Mouse (Mus musculus): ENCODE results near the gene Crtac1. TPM values are rescaled to one million over a fixed set of nuclear protein-coding genes. Genes with fewer than 3 reads are reported as not detected.

Crtac1 gene
- total and polyA plus RNA-seq, 3 experiments = not detected

GRCm38 (mm10) chr19:42272003-42272963, 159.3 kb downstream of the Crtac1 start:
- dilution Hi-C loops (cut with MboI; ENCODE audit: extremely low pct_ligation_motif_present, extremely low pct_unique_long_range_greater_than_20kb, low sequenced_read_pairs) (no loop called here), in situ Hi-C loops (cut with MboI; ENCODE audit: low pct_ligation_motif_present, low pct_unique_long_range_greater_than_20kb, low sequenced_read_pairs) (loop anchor here (5.0 kb wide), 1 partner anchor 55 kb away; no protein-coding TSS in a partner anchor)
- peak; percentile 85 for DNase-seq (ENCODE audit: extremely low read depth)
- H3K9ac ChIP-seq (ENCODE audit: insufficient read depth, low read depth) = no peak overlapping the region
- no peak for TF ChIP-seq BHLHE40 (IDR thresholded peaks at IDR 0.05; ENCODE audit: low read depth, low read length)
- TF ChIP-seq MAFK (IDR thresholded peaks at IDR 0.05; ENCODE audit: insufficient replicate concordance, low read length) = no peak
- peak; percentile 93 for TF ChIP-seq RAD21 (IDR thresholded peaks at IDR 0.05; ENCODE audit: low read depth, low read length)
- no peak for TF ChIP-seq PAX5 (IDR thresholded peaks at IDR 0.05; ENCODE audit: low read length)
- no peak for TF ChIP-seq MEF2A (IDR thresholded peaks at IDR 0.05; ENCODE audit: borderline replicate concordance, low read depth, low read length)
- no peak for TF ChIP-seq CHD2 (IDR thresholded peaks at IDR 0.05; ENCODE audit: low read length)
- TF ChIP-seq CTCF (conservative IDR thresholded peaks at IDR 0.05 in 1 of 2, IDR thresholded peaks at IDR 0.05 in 1 of 2; ENCODE audit: low read depth in 2 of 2, low read length in 2 of 2) = peak; percentile 94 to 98
- no peak for TF ChIP-seq IRF4 (IDR thresholded peaks at IDR 0.05; ENCODE audit: low read depth, low read length)
- peak; percentile 84 for TF ChIP-seq SMC3 (IDR thresholded peaks at IDR 0.05; ENCODE audit: low read depth, low read length)
- TF ChIP-seq ETS1 (conservative IDR thresholded peaks at IDR 0.05; ENCODE audit: low read depth, low read length) = no peak
- no peak for TF ChIP-seq HCFC1 (IDR thresholded peaks at IDR 0.05; ENCODE audit: low read depth, low read length)
- no peak for TF ChIP-seq SIN3A (IDR thresholded peaks at IDR 0.05; ENCODE audit: low read length)
- no peak for TF ChIP-seq POLR2AphosphoS2 (IDR thresholded peaks at IDR 0.05; ENCODE audit: low read depth, low read length)
- no peak for TF ChIP-seq KAT2A (IDR thresholded peaks at IDR 0.05; ENCODE audit: insufficient replicate concordance, low read length)
- TF ChIP-seq ELF1 (IDR thresholded peaks at IDR 0.05; ENCODE audit: low read depth, low read length) = no peak
- no peak for TF ChIP-seq ZNF384 (IDR thresholded peaks at IDR 0.05; ENCODE audit: low read depth, low read length)
- TF ChIP-seq GABPA (IDR thresholded peaks at IDR 0.05; ENCODE audit: insufficient replicate concordance, low read depth, low read length) = no peak
- 0 out of 2 replicates have a peak, but pooled peaks have one; percentile 18 for TF ChIP-seq MAX (IDR thresholded peaks at IDR 0.05; ENCODE audit: low read length)
- TF ChIP-seq POLR2A (IDR thresholded peaks at IDR 0.05; ENCODE audit: low read depth, low read length) = no peak
- TF ChIP-seq TBP (conservative IDR thresholded peaks at IDR 0.05; ENCODE audit: low read depth, low read length) = no peak
- no peak for TF ChIP-seq MAZ (IDR thresholded peaks at IDR 0.05; ENCODE audit: low read depth, low read length)
- TF ChIP-seq ZC3H11A (IDR thresholded peaks at IDR 0.05; ENCODE audit: low read depth, low read length) = peak; percentile 13; the same call in 1 of the 2 replicates
- TF ChIP-seq UBTF (IDR thresholded peaks at IDR 0.05; ENCODE audit: low read depth, low read length) = no peak
- no peak for TF ChIP-seq NRF1 (IDR thresholded peaks at IDR 0.05; ENCODE audit: low read depth, low read length)
- no peak for TF ChIP-seq CHD1 (IDR thresholded peaks at IDR 0.05; ENCODE audit: low read depth, low read length)
- TF ChIP-seq JUN (IDR thresholded peaks at IDR 0.05; ENCODE audit: insufficient read depth, low read depth, low read length) = no peak
- no peak for TF ChIP-seq NELFE (IDR thresholded peaks at IDR 0.05; ENCODE audit: low read depth, low read length)
- H3K79me2 ChIP-seq (replicated peaks; ENCODE audit: control insufficient read depth, extremely low read depth, insufficient read depth, poor library complexity, severe bottlenecking) = no peaks in the 10 kb centered on the region
- no peak overlapping the region for H3K4me2 ChIP-seq (ENCODE audit: insufficient read depth, low read depth, poor library complexity, severe bottlenecking)
- no peak overlapping the region for H3K4me3 ChIP-seq (replicated peaks in 1 of 3; ENCODE audit: low read depth in 2 of 3, low read length in 2 of 3, poor library complexity in 1 of 3)
- no peaks in the 10 kb centered on the region for H3K9me3 ChIP-seq (replicated peaks; ENCODE audit: low read length)
- peaks cover 19% of the 10 kb centered on the region for H3K27me3 ChIP-seq (replicated peaks)
- H3K4me1 ChIP-seq (ENCODE audit: control insufficient read depth in 1 of 2, insufficient read depth in 2 of 2) = peaks cover 4 to 39% of the 10 kb centered on the region in 2 experiments; a peak in 2 of 4 replicates
- no peak overlapping the region for H3K27ac ChIP-seq (ENCODE audit: insufficient read depth, low read depth)
- no peaks in the 10 kb centered on the region for H3K36me3 ChIP-seq (replicated peaks in 1 of 2; ENCODE audit: control insufficient read depth in 1 of 2, insufficient read depth in 1 of 2, low read length in 1 of 2)

All from CH12.LX (cell line).